Mouse (Mus musculus): ENCODE measurements around the gene Cdx2.

DNA sequence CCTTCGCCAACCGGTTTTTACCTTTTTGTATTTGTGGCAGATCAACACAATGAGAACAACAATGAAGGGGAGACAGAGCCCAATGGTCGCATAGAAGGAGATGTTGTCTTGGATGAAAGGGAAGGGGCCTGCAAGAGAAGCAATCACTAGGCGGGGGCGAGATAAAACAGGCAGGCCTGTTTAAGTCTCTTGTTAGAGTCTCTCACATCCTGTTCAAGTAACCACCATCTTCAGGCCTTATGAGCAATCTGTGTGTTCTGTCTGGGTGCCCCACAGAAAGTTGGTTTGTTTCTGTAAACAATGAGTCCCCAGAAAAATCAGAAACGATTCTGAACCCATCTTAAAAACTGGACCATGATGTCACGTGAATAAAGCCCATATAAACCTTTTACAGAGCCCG, 47.9 kb upstream of the Cdx2 start:
- TF ChIP-seq CTCF (IDR thresholded peaks at IDR 0.05; ENCODE audit: control insufficient read depth, insufficient read depth, insufficient read length) = no peak
- TF ChIP-seq MAX (IDR thresholded peaks at IDR 0.05) = no peak
- TF ChIP-seq CEBPB (IDR thresholded peaks at IDR 0.05; ENCODE audit: low read depth) = no peak
- no peak for TF ChIP-seq MYOG (IDR thresholded peaks at IDR 0.05; ENCODE audit: control insufficient read depth, extremely low read depth, insufficient read length)
- TF ChIP-seq USF1 (IDR thresholded peaks at IDR 0.05; ENCODE audit: low read depth) = no peak
